Mouse (Mus musculus): ENCODE data around the gene Esr1.

Gene Esr1

GRCm38 (mm10) chr10:4849881-4850280, 238.5 kb downstream of the Esr1 start:
- DNase-seq, result no peak

GRCm38 (mm10) chr10:4875076-4875737, 263.8 kb downstream of the Esr1 start:
- DNase-seq, result no peak

DNA sequence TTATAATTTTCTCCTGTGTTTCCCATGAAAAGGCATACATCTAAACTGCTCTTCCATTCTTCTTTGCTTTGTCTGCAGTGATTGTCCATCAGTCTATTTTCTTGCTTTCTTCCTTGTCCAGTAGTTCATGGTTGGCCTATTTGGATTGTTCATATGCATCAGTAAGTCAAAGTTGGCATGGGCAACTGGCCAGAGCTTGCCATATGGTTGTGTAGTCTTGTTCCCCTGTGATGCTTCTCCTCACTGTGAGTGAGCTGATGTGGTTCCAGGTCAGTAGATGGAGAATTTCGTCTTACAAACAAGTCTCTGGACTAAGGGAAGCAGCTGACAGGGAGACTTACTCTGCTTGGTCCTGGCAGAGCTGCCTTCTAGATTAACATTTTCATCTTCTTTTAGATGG, 270.0 kb downstream of the Esr1 start:
- DNase-seq, result peak; percentile 2

DNA sequence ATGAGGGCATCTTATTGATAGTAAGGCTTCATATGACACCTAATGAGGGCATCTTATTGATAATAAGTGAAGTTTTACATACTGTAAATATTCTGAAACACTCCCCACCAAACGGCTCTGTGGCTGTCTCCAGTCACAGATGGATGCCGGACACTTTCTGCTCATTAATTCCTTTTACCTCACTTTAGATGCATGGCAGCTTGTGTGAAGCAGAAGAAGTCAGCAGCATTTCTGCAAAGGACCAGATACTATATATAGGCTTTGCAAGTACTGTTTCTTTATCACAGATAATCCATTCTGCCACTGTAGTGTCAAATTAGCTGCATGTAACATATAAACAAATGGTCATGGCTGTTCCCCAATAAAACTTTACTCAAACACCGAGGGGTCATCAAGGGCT, 274.1 kb downstream of the Esr1 start:
- no peak for DNase-seq

DNA sequence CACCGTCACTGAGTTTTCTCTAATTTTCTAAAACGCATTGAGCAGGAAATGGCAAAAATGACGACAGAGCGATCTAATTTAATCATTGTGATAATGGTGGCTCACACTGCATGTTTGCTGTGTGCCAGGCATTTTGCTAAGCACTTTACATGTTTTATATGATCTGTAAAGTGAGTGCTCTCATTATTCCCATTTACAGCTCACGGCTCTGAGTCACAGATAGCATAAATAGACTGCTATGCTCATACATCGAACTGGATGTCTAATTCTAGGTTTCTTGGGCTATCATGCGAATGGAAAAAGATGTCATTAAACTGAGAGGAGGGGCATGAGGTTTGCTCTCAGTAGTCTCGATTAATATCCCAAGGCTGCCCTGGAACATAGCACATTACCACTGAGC, 274.6 kb downstream of the Esr1 start:
- no peak for DNase-seq

GRCm38 (mm10) chr10:4893475-4893874, 282.1 kb downstream of the Esr1 start:
- no peak for DNase-seq

- no peak for DNase-seq
These were observed 286.4 kb downstream of the Esr1 start for GRCm38 (mm10) chr10:4897789-4898188.

DNA sequence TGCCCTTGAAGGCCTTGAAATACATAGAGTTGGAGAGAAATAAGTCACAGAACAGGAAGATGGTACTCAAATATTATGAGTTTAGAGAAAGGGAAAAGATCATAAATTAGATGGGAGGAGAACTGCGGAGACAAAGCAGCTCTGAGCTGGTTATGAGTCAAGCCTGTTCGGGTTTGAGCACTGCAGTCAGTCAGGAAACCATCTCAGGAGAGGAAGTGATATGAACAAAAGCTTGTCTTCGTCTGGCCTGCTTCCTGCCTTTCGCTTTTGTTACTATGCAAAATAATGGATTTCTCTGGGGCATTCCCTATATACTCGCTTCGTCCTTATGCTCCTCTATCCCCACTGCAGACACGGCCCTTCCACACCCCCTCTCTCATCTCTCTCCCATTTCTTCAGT, 288.9 kb downstream of the Esr1 start:
- no peak for DNase-seq

- DNase-seq, result no peak
These were observed 297.9 kb downstream of the Esr1 start for GRCm38 (mm10) chr10:4909271-4909670.

DNA sequence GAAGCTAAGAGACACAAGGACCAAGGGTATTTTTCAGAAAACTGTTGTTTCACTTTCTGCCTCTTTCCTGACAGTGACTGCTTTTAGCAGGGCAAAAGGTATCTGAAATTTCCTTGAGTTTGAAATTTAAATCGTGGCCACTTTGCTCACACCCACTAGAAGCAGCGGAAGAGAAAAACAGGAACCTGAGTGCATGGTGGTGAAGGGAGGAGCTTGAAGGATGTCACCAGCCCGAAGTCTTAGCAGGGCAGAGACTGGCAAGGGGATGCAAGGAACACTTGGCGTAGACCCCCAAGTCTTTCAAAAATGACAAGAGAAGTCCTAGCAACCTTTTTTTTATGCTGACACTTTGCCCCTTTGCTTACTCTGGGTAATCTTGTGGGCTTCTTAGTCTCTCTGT, 299.1 kb downstream of the Esr1 start:
- no peak for DNase-seq

GRCm38 (mm10) chr10:4919046-4919445, 307.7 kb downstream of the Esr1 start:
- no peak for DNase-seq

GRCm38 (mm10) chr10:4923616-4924015, 312.2 kb downstream of the Esr1 start:
- DNase-seq, result no peak

DNA sequence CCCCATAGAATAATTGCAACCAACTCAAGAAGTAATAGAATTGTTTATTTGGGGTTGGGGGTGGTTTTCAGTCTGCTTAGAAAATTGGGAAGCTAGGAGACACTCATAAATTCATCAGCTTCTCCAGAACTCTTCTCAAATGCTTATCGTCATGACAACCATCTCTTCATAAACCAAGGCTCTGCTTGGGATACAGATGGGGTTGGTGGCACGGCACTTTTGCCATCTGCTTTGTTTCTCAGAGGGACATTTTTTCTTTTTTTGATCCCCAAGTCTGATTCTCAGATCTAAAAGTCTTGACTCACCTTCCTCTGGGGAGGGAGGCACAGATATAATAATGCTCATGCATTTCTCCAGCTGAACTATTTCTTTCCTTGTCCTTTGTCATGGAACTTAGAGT, 313.0 kb downstream of the Esr1 start:
- DNase-seq, result no peak

GRCm38 (mm10) chr10:4943148-4943547, 331.8 kb downstream of the Esr1 start:
- DNase-seq, result no peak

DNA sequence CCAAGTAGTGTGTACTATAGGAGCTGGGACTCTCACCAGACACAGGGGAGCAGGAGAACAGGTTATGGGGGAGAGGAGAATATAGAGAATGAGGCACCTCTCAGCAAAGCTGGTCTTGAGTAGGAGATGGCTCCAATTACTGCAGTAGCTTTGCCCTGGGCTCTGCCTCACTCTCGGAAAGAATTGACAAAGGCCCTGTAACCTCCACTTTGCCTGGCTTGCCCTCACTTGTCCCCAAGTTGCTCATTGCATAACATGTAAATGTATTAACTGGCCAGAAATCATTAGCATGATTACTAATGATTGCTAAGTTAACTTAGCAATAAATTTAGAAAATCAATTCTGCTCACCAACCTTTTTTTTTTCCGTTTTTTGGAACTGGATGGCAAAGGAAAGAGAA, 333.3 kb downstream of the Esr1 start:
- DNase-seq, result no peak

DNA sequence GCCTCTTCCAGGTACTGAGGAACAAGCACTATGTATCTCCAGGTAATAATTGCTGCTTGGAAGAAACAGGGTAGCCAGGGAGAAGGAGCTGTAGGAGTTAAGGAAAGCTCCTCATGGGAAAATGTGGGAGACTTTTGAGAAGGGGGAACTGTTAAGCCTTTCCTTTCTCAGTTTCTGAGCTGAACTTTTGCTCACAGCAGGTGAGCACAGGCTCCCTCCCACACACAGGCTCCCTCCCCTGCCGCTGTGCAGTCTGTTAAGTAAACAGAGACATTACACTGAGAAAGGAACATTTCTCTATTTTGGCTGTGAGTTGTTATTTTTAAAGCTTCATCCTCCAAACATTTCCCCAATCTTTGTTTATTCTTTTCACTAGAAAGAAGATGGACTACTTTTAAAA, 354.4 kb downstream of the Esr1 start:
- DNase-seq, result no peak

DNA sequence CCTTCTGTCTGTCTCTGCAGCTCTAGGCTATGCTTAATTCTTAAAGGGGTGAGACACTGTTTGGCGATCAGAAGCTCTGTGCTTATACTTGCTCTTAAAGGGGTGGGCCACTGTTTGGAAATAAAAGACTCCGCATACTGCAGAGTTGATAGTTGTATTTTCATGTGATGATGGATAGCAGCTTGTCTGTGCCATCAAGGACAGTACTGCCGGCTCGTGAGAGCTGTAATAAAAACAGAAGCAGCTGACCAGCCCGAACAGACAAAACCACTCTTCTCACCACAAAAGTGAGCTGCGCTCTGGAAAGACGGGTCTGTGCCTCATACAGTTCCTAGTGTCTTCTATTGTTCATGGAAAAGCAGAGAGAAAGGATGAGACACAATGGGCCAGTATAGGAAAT, 359.8 kb downstream of the Esr1 start:
- DNase-seq, result no peak

DNA sequence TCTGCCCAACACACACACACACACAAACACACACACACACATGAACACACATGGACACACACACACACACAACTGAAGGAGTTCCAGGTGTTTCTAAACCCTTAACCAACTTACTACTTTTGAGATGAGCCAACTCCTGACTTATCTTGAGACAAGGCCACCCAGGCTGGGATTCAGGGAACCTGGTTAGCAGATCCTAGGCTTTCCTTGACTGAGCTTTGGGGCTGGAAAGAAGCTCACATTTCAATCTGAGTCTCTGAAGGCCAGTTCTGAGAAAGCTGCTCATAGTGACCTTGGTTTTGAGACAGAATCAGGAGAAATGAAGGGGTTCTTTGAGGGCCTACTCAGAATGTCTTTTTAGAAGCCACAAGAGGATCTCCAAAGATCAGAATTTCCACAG, 360.2 kb downstream of the Esr1 start:
- DNase-seq, result no peak

DNA sequence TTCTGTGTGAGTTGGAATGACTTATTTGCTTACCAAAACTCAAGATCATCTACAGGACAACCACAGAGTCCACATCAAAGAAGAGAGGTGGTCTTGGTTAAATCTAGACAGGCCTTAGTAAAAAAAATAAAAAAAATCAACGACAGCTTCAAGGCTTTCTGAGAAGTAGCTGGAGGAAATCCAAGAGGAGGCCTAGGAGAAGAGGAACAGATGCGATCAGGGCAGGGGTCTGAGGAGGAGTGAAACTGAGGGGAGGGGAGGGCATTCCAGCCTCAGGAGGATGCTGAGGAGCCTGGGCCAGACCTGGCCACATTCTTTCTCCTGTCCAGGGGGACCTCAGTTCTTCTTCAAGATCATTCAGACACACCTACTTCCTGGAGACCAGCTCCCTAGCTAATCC, 360.6 kb downstream of the Esr1 start:
- DNase-seq, result no peak

DNA sequence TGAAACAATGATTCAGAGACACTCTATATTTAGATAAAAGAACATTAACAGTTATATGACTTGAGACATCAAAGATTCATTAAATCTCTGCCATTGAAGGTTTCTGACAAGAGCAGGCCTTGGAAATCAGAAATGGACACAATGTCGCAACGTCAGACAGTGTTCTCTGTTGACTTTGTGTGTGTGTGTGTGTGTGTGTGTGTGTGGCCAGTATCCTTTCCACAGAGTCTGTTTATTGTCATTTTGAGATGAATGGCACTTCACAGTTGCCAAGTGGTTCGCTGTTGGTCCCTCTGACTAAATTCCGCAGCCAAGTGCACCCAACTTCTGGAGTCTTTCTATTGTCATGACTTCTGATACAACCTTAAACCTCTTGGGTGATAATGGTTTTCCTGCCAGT, 362.9 kb downstream of the Esr1 start:
- no peak for DNase-seq

DNA sequence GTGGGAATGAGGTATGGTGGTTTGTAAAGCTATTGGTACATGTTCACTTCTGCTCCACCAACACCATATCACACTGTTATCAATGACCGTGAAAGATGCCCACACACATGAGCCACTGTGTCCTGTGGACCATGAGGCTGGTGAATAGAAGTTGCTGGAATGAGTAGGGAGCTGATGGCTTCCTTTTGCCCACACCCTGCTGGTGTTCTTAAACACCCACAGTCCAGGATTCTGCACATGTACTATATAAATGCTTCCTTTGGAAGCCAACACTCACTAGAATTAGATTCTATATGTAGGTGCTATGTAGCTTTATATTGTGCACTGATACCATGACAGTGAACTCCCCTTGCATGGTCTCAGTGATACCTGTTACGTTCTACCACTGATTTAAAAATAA, 365.2 kb downstream of the Esr1 start:
- DNase-seq, result no peak

DNA sequence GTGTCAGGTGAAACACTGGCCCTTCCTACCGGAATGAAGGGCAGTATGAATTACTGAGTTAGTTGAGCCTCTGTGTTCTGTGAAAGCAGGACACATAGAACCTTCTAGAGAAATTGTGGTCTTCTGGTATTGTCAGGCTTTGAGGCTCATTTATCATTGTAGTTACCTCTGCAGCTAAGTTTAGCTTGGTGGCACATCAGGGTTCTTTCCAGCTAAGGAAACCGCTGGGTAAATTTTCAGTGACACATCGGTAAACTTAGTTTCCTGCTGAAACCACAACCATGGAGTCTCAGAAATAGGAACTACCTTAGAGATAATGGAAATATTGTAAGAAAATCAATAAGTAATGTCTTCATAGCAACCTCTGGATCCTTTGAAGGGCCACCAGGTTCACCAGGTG, 366.0 kb downstream of the Esr1 start:
- no peak for DNase-seq

- DNase-seq, result no peak
These were observed 372.5 kb downstream of the Esr1 start for GRCm38 (mm10) chr10:4983919-4984318.

DNA sequence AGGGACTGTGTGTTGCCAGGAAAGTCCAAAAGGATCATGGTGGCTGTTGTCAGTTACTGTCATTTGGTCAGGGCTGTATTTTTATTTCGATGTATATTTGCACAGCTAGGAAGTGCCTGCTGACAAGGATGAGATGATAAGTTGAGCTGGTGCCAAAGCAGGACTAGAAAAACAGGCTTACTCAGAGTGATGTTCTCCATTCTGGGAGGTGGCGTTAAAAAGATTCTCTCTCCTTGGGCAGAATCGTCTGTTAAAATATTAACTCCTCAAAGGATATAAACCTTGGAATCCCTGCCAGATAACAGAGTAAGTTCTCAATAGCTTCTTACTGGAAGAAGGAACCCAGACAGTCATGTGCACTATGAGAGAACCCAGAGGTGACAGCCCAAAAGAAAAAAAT, 382.4 kb downstream of the Esr1 start:
- no peak for DNase-seq

- no peak for DNase-seq
These were observed 385.2 kb downstream of the Esr1 start for GRCm38 (mm10) chr10:4996592-4996991.
